Mouse (Mus musculus) stomach, embryonic 16.5 days (tissue): ENCODE measurements around the gene Tyro3. TPM values are rescaled to one million over a fixed set of nuclear protein-coding genes. Genes with fewer than 3 reads are reported as not detected.
A peak's percentile ranks its signal among the peaks of the same experiment; 100 is the strongest.

ENCODE experiments used
- ATAC-seq: fragments of 200-750 bp; cut with Nextera tagmentation; 2 replicates; pipeline ENCODE4 v1.8.0; 2017; ENCODE audit warnings: moderate number of reproducible peaks, moderate TSS enrichment; ENCODE audit not compliant: insufficient read depth, low FRiP score
- H3K27ac ChIP-seq: fragments of 300-500 bp; sonication (generic); 2 replicates; pipeline ENCODE4 v1.5.1; 2014; ENCODE audit warnings: low read length
- H3K27me3 ChIP-seq: fragments of 300-500 bp; sonication (generic); 2 replicates; pipeline ENCODE4 v1.6.1; 2014; ENCODE audit warnings: low read length, control low read depth, mixed read lengths; ENCODE audit not compliant: control insufficient read depth, insufficient read depth
- H3K36me3 ChIP-seq: fragments of 300-500 bp; sonication (generic); 2 replicates; pipeline ENCODE4 v1.6.1; 2014; ENCODE audit warnings: low read length; ENCODE audit not compliant: control insufficient read depth, insufficient read depth
- H3K4me1 ChIP-seq: fragments of 300-500 bp; sonication (generic); 2 replicates; pipeline ENCODE4 v1.6.1; 2014; ENCODE audit warnings: low read length, control low read depth, mixed read lengths; ENCODE audit not compliant: control insufficient read depth, insufficient read depth
- H3K4me2 ChIP-seq: fragments of 300-500 bp; sonication (generic); 2 replicates; pipeline ENCODE4 v1.6.1; 2014; ENCODE audit warnings: low read depth, low read length, mixed read lengths
- H3K4me3 ChIP-seq: fragments of 300-500 bp; sonication (generic); replicated peaks from 2 replicates; pipeline ENCODE4 v1.5.1; 2014; ENCODE audit warnings: mild to moderate bottlenecking, low read length
- H3K9ac ChIP-seq: fragments of 300-500 bp; sonication (generic); 2 replicates; pipeline ENCODE4 v1.6.1; 2014; ENCODE audit warnings: low read length
- H3K9me3 ChIP-seq: fragments of 300-500 bp; sonication (generic); replicated peaks from 2 replicates; pipeline ENCODE4 v1.6.1; 2016; ENCODE audit warnings: low read length, control low read depth; ENCODE audit not compliant: control insufficient read depth
- WGBS: fragments of 180-500 bp; shearing (Covaris S2); extraction: QIAGEN DNeasy Blood & Tissue Kit; methylation state at CpG from one replicate; pipeline ENCODE4 v1.1.7; 2014; 5-methylcytosine and 5-hydroxymethylcytosine counted together
- polyA plus RNA-seq: library from polyadenylated mRNA; unstranded; fragments of >200 nt; fragmentation: Nextera tagmentation; extraction: Ambion mirVana; gene quantifications from 2 replicates; pipeline ENCODE4 v1.2.1, GENCODE M21; 2015

Tyro3 gene
- polyA plus RNA-seq = 26.7 and 31.1 TPM in 2 replicates

- no peak within 1 kb of the TSS for H3K9ac ChIP-seq
- no peaks in the 10 kb centered on the region for H3K27me3 ChIP-seq
- no peak for ATAC-seq
- no peak within 1 kb of the TSS for H3K27ac ChIP-seq
- no peak within 1 kb of the TSS for H3K4me3 ChIP-seq
- no peaks in the 10 kb centered on the region for H3K9me3 ChIP-seq
- H3K4me1 ChIP-seq = peaks cover 26% of the 10 kb centered on the region
- no peaks in the 10 kb centered on the region for H3K36me3 ChIP-seq
- no peak within 1 kb of the TSS for H3K4me2 ChIP-seq
- 73% methylated on average over 5 of the region's 5 CpGs for WGBS
Measured at GRCm38 (mm10) chr2:119797279-119797783, at the start of gene Tyro3. Gene Tyro3, plus strand, starts transcription at chr2:119797733.

GRCm38 (mm10) chr2:119749260-119749659 is 48.3 kb upstream of the Tyro3 start:
- no peaks in the 10 kb centered on the region for H3K4me1 ChIP-seq
- no peak overlapping the region for H3K4me2 ChIP-seq

GRCm38 (mm10) chr2:119757601-119758100 is 39.9 kb upstream of the Tyro3 start:
- H3K4me2 ChIP-seq = peak overlapping the region; percentile 99
- H3K4me3 ChIP-seq = peak overlapping the region; percentile 68
- H3K4me1 ChIP-seq = peaks cover 10% of the 10 kb centered on the region
- ATAC-seq = peak; percentile 57; the same call in 1 of the 2 replicates
- 4% methylated on average over 26 of the region's 31 CpGs for WGBS
- H3K27ac ChIP-seq = no peak overlapping the region
- peaks cover 30% of the 10 kb centered on the region for H3K27me3 ChIP-seq
- peak overlapping the region; percentile 72 for H3K9ac ChIP-seq
- H3K9me3 ChIP-seq = no peaks in the 10 kb centered on the region
- H3K36me3 ChIP-seq = no peaks in the 10 kb centered on the region

More at GRCm38 (mm10) chr2:119749260-119749659, 48.3 kb upstream of the Tyro3 start:
- Histone ChIP-seq H3K27me3 (peaks cover 3% of the 10 kb centered on the region; the same call in 1 of the 2 replicates), H3K27ac (no peak overlapping the region), H3K36me3 (no peaks in the 10 kb centered on the region), H3K4me3 (no peak overlapping the region), H3K9ac (no peak overlapping the region), H3K9me3 (no peaks in the 10 kb centered on the region)
- ATAC-seq = no peak
- WGBS = 74% methylated on average over 13 of the region's 13 CpGs

GRCm38 (mm10) chr2:119758101-119758843 is 39.3 kb upstream of the Tyro3 start:
- Histone ChIP-seq H3K4me1 (peaks cover 10% of the 10 kb centered on the region), H3K9ac (peak overlapping the region; percentile 72), H3K36me3 (no peaks in the 10 kb centered on the region), H3K9me3 (no peaks in the 10 kb centered on the region), H3K4me2 (peak overlapping the region; percentile 99), H3K27ac (no peak overlapping the region), H3K27me3 (peaks cover 30% of the 10 kb centered on the region), H3K4me3 (peak overlapping the region; percentile 68)
- under 1% methylated on average over 72 of the region's 77 CpGs for WGBS
- ATAC-seq = peak; percentile 51; the same call in 1 of the 2 replicates

GRCm38 (mm10) chr2:119758844-119759835 is 38.4 kb upstream of the Tyro3 start:
- WGBS = 6% methylated on average over 44 of the region's 44 CpGs
- peaks cover 10% of the 10 kb centered on the region for H3K4me1 ChIP-seq
- H3K36me3 ChIP-seq = 0 out of 2 replicates have a peak, but pooled peaks cover 8% of the 10 kb centered on the region
- ATAC-seq = no peak
- H3K27ac ChIP-seq = no peak overlapping the region
- H3K4me2 ChIP-seq = peak overlapping the region; percentile 99
- H3K27me3 ChIP-seq = peaks cover 30% of the 10 kb centered on the region
- H3K9ac ChIP-seq = peak overlapping the region; percentile 72; the same call in 1 of the 2 replicates
- H3K4me3 ChIP-seq = peak overlapping the region; percentile 68
- H3K9me3 ChIP-seq = no peaks in the 10 kb centered on the region

- peaks cover 10% of the 10 kb centered on the region for H3K4me1 ChIP-seq
- H3K27ac ChIP-seq = no peak within 1 kb of the TSS
- no peak within 1 kb of the TSS for H3K9ac ChIP-seq
- H3K9me3 ChIP-seq = no peaks in the 10 kb centered on the region
- no peak within 1 kb of the TSS for H3K4me3 ChIP-seq
- 0 out of 2 replicates have a peak, but pooled peaks cover 11% of the 10 kb centered on the region for H3K36me3 ChIP-seq
- no peak within 1 kb of the TSS for H3K4me2 ChIP-seq
- H3K27me3 ChIP-seq = peaks cover 30% of the 10 kb centered on the region
- ATAC-seq = peak; percentile 56; the same call in 1 of the 2 replicates
- 13% methylated on average over 9 of the region's 9 CpGs for WGBS
Measured at GRCm38 (mm10) chr2:119760251-119760650, 37.3 kb upstream of the Tyro3 start, which contains the start of gene Ltk. Gene Ltk, minus strand, starts transcription at chr2:119760431.

- no peak overlapping the region for H3K4me2 ChIP-seq
Measured at GRCm38 (mm10) chr2:119762276-119762675, 35.3 kb upstream of the Tyro3 start.

GRCm38 (mm10) chr2:119763924-119764323 is 33.6 kb upstream of the Tyro3 start:
- Histone ChIP-seq H3K4me3 (no peak overlapping the region), H3K4me2 (no peak overlapping the region), H3K9me3 (no peaks in the 10 kb centered on the region), H3K27me3 (peaks cover 17% of the 10 kb centered on the region), H3K27ac (no peak overlapping the region), H3K36me3 (peaks cover 23% of the 10 kb centered on the region), H3K4me1 (no peaks in the 10 kb centered on the region; the same call in 1 of the 2 replicates), H3K9ac (no peak overlapping the region)
- WGBS = 66% methylated on average over 4 of the region's 4 CpGs
- ATAC-seq = no peak

More at GRCm38 (mm10) chr2:119762276-119762675, 35.3 kb upstream of the Tyro3 start:
- WGBS = 63% methylated on average over 1 of the region's 1 CpGs
- no peak for ATAC-seq
- Histone ChIP-seq H3K4me3 (no peak overlapping the region), H3K4me1 (peaks cover 10% of the 10 kb centered on the region), H3K36me3 (peaks cover 19% of the 10 kb centered on the region), H3K9ac (no peak overlapping the region), H3K27ac (no peak overlapping the region), H3K9me3 (no peaks in the 10 kb centered on the region), H3K27me3 (peaks cover 28% of the 10 kb centered on the region)
